Mouse (Mus musculus) left cerebral cortex, postnatal 36 days (tissue): ENCODE measurements at regions not wholly inside any gene's neighbourhood (a gene's known extent, or its start where the extent isn't known, plus 50 kb on each side); places are given as distances from the start of the nearest gene placed in this dataset.
A peak's percentile ranks its signal among the peaks of the same experiment; 100 is the strongest.
"Not testable (repeated sequence)": the region's sequence is repeated elsewhere in the genome, so short reads cannot be mapped to it uniquely, and the experiment has no call there.

Source experiments
- DNase-seq, 2 experiments: peaks; one replicate each; pipeline ENCODE4 v3.0.0; 2021 to 2022; ENCODE audit warnings: low spot score in 2 of 2, mixed read lengths in 1 of 2
- intact Hi-C: fragments of 180-260 bp; cut with DNase I; formaldehyde crosslinking; loops from one replicate; pipeline ENCODE4 v1.15.1; 2025

- intact Hi-C loops = no loop called here
- DNase-seq = peak; percentile 46 to 58
Observed at GRCm38 (mm10) chr11:7705312-7705764, 491.6 kb upstream of the Igfbp3 start.

- DNase-seq = no peak
- intact Hi-C loops = no loop called here
Observed at GRCm38 (mm10) chr11:7697591-7697990, 483.9 kb upstream of the Igfbp3 start.

GRCm38 (mm10) chr11:7689701-7690100 is 476.0 kb upstream of the Igfbp3 start:
- DNase-seq, intact Hi-C loops: not testable (repeated sequence)

- intact Hi-C loops = no loop called here
- no peak for DNase-seq
Observed at GRCm38 (mm10) chr11:7672821-7673220, 459.1 kb upstream of the Igfbp3 start.

- DNase-seq = peak; percentile 7 to 10
- intact Hi-C loops = no loop called here
Observed at GRCm38 (mm10) chr11:7630637-7631036, 416.9 kb upstream of the Igfbp3 start.

- intact Hi-C loops = no loop called here
- DNase-seq = no peak
Observed at GRCm38 (mm10) chr11:7625256-7625655, 411.5 kb upstream of the Igfbp3 start.

- intact Hi-C loops = no loop called here
- no peak for DNase-seq
Observed at GRCm38 (mm10) chr11:7620320-7620719, 406.6 kb upstream of the Igfbp3 start.

GRCm38 (mm10) chr11:7610752-7611151 is 397.0 kb upstream of the Igfbp3 start:
- DNase-seq = no peak
- intact Hi-C loops = no loop called here

- intact Hi-C loops = no loop called here
Observed at GRCm38 (mm10) chr11:7609921-7610320, 396.2 kb upstream of the Igfbp3 start.

GRCm38 (mm10) chr11:7606652-7607051 is 392.9 kb upstream of the Igfbp3 start:
- intact Hi-C loops = no loop called here

More at GRCm38 (mm10) chr11:7609921-7610320, 396.2 kb upstream of the Igfbp3 start:
- no peak for DNase-seq

GRCm38 (mm10) chr11:7592010-7592409 is 378.3 kb upstream of the Igfbp3 start:
- DNase-seq = no peak
- intact Hi-C loops = no loop called here

More at GRCm38 (mm10) chr11:7606652-7607051, 392.9 kb upstream of the Igfbp3 start:
- no peak for DNase-seq

- no peak for DNase-seq
- intact Hi-C loops = no loop called here
Observed at GRCm38 (mm10) chr11:7583296-7583695, 369.6 kb upstream of the Igfbp3 start.

- intact Hi-C loops = loop anchor here (5.0 kb wide), 1 partner anchor 356 kb away; the partner anchor contains the start of gene Igfbp3
- peak in 1 of 2 experiments; percentile 15 for DNase-seq
Observed at GRCm38 (mm10) chr11:7568484-7568883, 354.8 kb upstream of the Igfbp3 start.

GRCm38 (mm10) chr11:7562029-7562428 is 348.3 kb upstream of the Igfbp3 start:
- no peak for DNase-seq
- intact Hi-C loops = no loop called here

GRCm38 (mm10) chr11:7561437-7561836 is 347.7 kb upstream of the Igfbp3 start:
- intact Hi-C loops = no loop called here

GRCm38 (mm10) chr11:7555613-7556274 is 342.0 kb upstream of the Igfbp3 start:
- intact Hi-C loops = no loop called here
- DNase-seq = no peak

More at GRCm38 (mm10) chr11:7561437-7561836, 347.7 kb upstream of the Igfbp3 start:
- DNase-seq = no peak

- no peak for DNase-seq
- intact Hi-C loops = no loop called here
Observed at GRCm38 (mm10) chr11:7552154-7552553, 338.4 kb upstream of the Igfbp3 start.

GRCm38 (mm10) chr11:7547796-7548195 is 334.1 kb upstream of the Igfbp3 start:
- DNase-seq = no peak
- intact Hi-C loops = no loop called here

GRCm38 (mm10) chr11:7545621-7546020 is 331.9 kb upstream of the Igfbp3 start:
- intact Hi-C loops = no loop called here
- DNase-seq = no peak

GRCm38 (mm10) chr11:7534590-7534989 is 320.9 kb upstream of the Igfbp3 start:
- intact Hi-C loops = no loop called here
- no peak for DNase-seq

- intact Hi-C loops = no loop called here
- no peak for DNase-seq
Observed at GRCm38 (mm10) chr11:7533327-7533726, 319.6 kb upstream of the Igfbp3 start.

GRCm38 (mm10) chr11:7531847-7532246 is 318.1 kb upstream of the Igfbp3 start:
- no peak for DNase-seq
- intact Hi-C loops = no loop called here
